Comparison of ENCODE assay signal across 7 mouse cellular contexts in genomic region chr13:74769871-74770270, GRCm38 (mm10). TPM values are rescaled to one million over a fixed set of nuclear protein-coding genes. Genes with fewer than 3 reads are reported as not detected.
DNase-seq lines count a peak whose midpoint lies in the region; ATAC-seq and TF ChIP-seq lines count a peak whose summit lies in the region.

No protein-coding gene starts in this region.

- WGBS in intestine, embryonic 15.5 days: 4% methylated on average over 8 of the region's 8 CpGs

- peak; percentile 65 for ATAC-seq in CD4-positive, CD25-positive, alpha-beta regulatory T cell, adult 4 months
- no peak for ATAC-seq in G1E (ENCODE audit: extremely low read depth, insufficient number of reproducible peaks, low FRiP score, poor library complexity, severe bottlenecking)
- peak; percentile 65 for ATAC-seq in intestine, embryonic 15.5 days

- DNase-seq in G1E (ENCODE audit: low spot score): peak; percentile 14
- peak; percentile 24 for DNase-seq in fibroblast of lung, adult 2 months (ENCODE audit: low read depth)
- peak; percentile 33 for DNase-seq in thymus, postnatal 4 days
- DNase-seq in right cerebral cortex, postnatal 25 days: no peak

- peak overlapping the region; percentile 67 for H3K4me2 ChIP-seq in intestine, embryonic 15.5 days (replicated peaks)

- TF ChIP-seq CTCF in G1E (IDR thresholded peaks at IDR 0.05; ENCODE audit: low read depth, low read length): no peak

- H3K27me3 ChIP-seq in G1E (ENCODE audit: insufficient read depth, low read length): no peaks in the 10 kb centered on the region
- no peaks in the 10 kb centered on the region for H3K27me3 ChIP-seq in intestine, embryonic 15.5 days (replicated peaks)
- no peaks in the 10 kb centered on the region for H3K27me3 ChIP-seq in megakaryocyte, embryonic 14.5 days (replicated peaks)

- H3K4me3 ChIP-seq in G1E (ENCODE audit: low read depth, low read length): peak overlapping the region; percentile 70
- H3K4me3 ChIP-seq in intestine, embryonic 15.5 days (replicated peaks): peak overlapping the region; percentile 51
- peak overlapping the region; percentile 96 for H3K4me3 ChIP-seq in megakaryocyte, embryonic 14.5 days (replicated peaks)

- H3K9me3 ChIP-seq in G1E (replicated peaks): no peaks in the 10 kb centered on the region
- no peaks in the 10 kb centered on the region for H3K9me3 ChIP-seq in intestine, embryonic 15.5 days
- no peaks in the 10 kb centered on the region for H3K9me3 ChIP-seq in megakaryocyte, embryonic 14.5 days

- peak overlapping the region; percentile 60; the same call in 1 of the 2 replicates for H3K9ac ChIP-seq in intestine, embryonic 15.5 days

- peak overlapping the region; percentile 89 for H3K27ac ChIP-seq in intestine, embryonic 15.5 days

- peaks cover 3% of the 10 kb centered on the region for H3K36me3 ChIP-seq in G1E (replicated peaks)
- H3K36me3 ChIP-seq in intestine, embryonic 15.5 days: no peaks in the 10 kb centered on the region
- H3K36me3 ChIP-seq in megakaryocyte, embryonic 14.5 days (replicated peaks; ENCODE audit: low read length): no peaks in the 10 kb centered on the region

- peaks cover 5% of the 10 kb centered on the region for H3K4me1 ChIP-seq in G1E (ENCODE audit: insufficient read depth, low read depth, low read length)
- H3K4me1 ChIP-seq in intestine, embryonic 15.5 days (replicated peaks): no peaks in the 10 kb centered on the region
- H3K4me1 ChIP-seq in megakaryocyte, embryonic 14.5 days: peaks cover 11% of the 10 kb centered on the region

RNA-seq across cellular contexts. Expression of gene Cast, which starts 38.7 kb away (rescaled TPM):
- 100 to 1,000 TPM; 236 to 271 TPM for polyA plus RNA-seq in CD4-positive, CD25-positive, alpha-beta regulatory T cell, adult 4 months (2017; shearing (Covaris generic))
- total RNA-seq in G1E (2014; fragmentation: Nextera tagmentation) (34.9 and 40.6 TPM in 2 replicates), G1E (2017) (56.7 and 57.6 TPM in 2 replicates)
- polyA plus RNA-seq in G1E (2012): 2.8 and 3.2 TPM in 2 replicates
- polyA plus RNA-seq in intestine, embryonic 15.5 days (2015; fragmentation: Nextera tagmentation; extraction: Ambion mirVana): 27.9 and 30.5 TPM in 2 replicates
- 0.62 and 1.6 TPM in 2 replicates for polyA plus RNA-seq in megakaryocyte, embryonic 14.5 days (2012; ENCODE audit: insufficient read depth, low replicate concordance)
